Mouse (Mus musculus): Measurements from ENCODE around the gene Dusp27. TPM values are rescaled to one million over a fixed set of nuclear protein-coding genes. Genes with fewer than 3 reads are reported as not detected.

Dusp27 gene
- polyA plus RNA-seq, 1 experiment from 2014 or later: 4.7 TPM

DNA sequence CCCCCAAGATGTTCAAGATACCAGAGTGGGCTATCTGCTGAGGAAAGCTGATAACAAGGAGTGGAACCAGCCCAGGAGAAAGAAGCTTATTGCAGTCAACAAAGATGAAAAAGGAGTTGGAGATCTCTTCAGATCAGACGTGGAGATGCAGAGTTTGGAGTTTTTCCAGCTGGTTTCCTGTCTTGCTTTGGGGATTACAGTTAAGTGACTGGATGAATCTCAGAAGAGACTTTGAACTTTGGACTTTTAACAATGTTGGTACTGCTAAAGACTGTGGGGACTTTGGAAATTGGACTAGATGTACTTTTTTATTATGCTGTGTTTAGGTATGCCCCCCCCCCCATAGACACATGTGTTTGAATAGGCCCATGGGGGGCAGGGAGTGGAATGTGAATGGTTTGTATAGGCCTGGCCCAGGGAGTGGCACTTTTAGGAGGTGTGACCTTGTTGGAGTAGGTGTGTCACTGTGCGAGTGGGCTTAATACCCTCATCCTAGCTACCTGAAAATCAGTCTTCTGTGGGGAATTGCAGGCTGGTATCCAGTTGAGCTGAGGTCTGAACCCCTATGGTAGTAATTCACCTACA is 59.8 kb downstream of the Dusp27 start:
- Histone ChIP-seq H3K4me3 (ENCODE audit: low read depth, low read length) (no peak overlapping the region), H3K4me1 (ENCODE audit: control insufficient read depth, insufficient read depth, low read length) (no peaks in the 10 kb centered on the region), H3K36me3 (ENCODE audit: control insufficient read depth, insufficient read depth, low read length) (no peaks in the 10 kb centered on the region), H3K27me3 (ENCODE audit: control insufficient read depth, insufficient read depth, low read length) (no peaks in the 10 kb centered on the region), H3K27ac (ENCODE audit: low read depth, low read length) (no peak overlapping the region), H3K4me2 (ENCODE audit: low read depth) (no peak overlapping the region), H3K9ac (ENCODE audit: low read length) (no peak overlapping the region), H3K9me3 (ENCODE audit: control insufficient read depth, low read length) (no peaks in the 10 kb centered on the region)
- DNase-seq (ENCODE audit: low spot score): no peak
- 84% methylated on average over 2 of the region's 2 CpGs for WGBS
- no peak for ATAC-seq (ENCODE audit: insufficient read depth, low FRiP score, low TSS enrichment)

DNA sequence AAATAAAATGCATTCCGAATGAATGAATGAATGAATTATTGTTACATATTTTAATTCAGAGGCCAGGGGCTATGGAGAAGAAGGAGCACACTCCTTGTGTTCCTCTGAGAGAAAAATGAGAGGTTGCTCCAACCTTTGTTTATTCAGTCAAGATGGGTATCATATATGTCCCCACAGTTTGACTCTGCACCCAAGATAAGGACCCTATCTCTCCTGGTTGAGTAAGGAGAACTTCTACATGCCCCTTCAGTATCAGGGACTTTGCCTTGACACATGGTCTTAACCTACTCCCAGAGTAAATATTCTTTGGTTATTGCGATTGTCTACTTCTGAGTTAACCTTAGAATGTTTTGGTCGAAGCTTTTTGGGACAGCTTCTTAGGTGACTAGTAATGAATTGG is 63.9 kb downstream of the Dusp27 start:
- no peaks in the 10 kb centered on the region for H3K4me1 ChIP-seq (ENCODE audit: control insufficient read depth, insufficient read depth, low read length)
- no peak overlapping the region for H3K4me2 ChIP-seq (ENCODE audit: low read depth)
- WGBS: 93% methylated on average over 3 of the region's 3 CpGs
- H3K27me3 ChIP-seq (ENCODE audit: control insufficient read depth, insufficient read depth, low read length): no peaks in the 10 kb centered on the region
- H3K27ac ChIP-seq (ENCODE audit: low read depth, low read length): no peak overlapping the region
- no peak overlapping the region for H3K9ac ChIP-seq (ENCODE audit: low read length)
- H3K36me3 ChIP-seq (ENCODE audit: control insufficient read depth, insufficient read depth, low read length): no peaks in the 10 kb centered on the region
- no peak overlapping the region for H3K4me3 ChIP-seq (ENCODE audit: low read depth, low read length)
- DNase-seq (ENCODE audit: low spot score): no peak
- H3K9me3 ChIP-seq (ENCODE audit: control insufficient read depth, low read length): no peaks in the 10 kb centered on the region
- no peak for ATAC-seq (ENCODE audit: insufficient read depth, low FRiP score, low TSS enrichment)

DNA sequence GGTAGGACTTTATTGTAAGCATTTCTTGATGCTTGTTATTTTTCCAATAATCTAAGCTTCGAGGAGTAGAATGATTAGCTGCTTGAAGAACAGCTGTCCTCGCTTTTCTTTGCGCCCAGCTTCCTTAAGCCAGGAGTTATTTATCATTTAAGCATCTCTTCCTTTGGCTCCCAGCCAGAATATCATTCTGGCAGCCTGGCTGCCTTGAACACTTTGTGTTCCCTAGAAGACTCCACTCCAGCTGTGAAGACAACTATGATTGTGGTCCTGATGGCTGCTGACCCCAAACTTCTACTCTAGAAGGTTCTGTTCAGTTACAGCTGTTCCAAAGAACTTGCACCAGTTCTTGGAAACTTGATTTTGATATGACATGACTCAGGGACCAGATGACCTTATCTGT is 66.2 kb downstream of the Dusp27 start:
- DNase-seq (ENCODE audit: low spot score) (no peak), ATAC-seq (ENCODE audit: insufficient read depth, low FRiP score, low TSS enrichment) (no peak)
- no peaks in the 10 kb centered on the region for H3K36me3 ChIP-seq (ENCODE audit: control insufficient read depth, insufficient read depth, low read length)
- no peaks in the 10 kb centered on the region for H3K9me3 ChIP-seq (ENCODE audit: control insufficient read depth, low read length)
- H3K4me3 ChIP-seq (ENCODE audit: low read depth, low read length): no peak overlapping the region
- no peak overlapping the region for H3K9ac ChIP-seq (ENCODE audit: low read length)
- no peaks in the 10 kb centered on the region for H3K4me1 ChIP-seq (ENCODE audit: control insufficient read depth, insufficient read depth, low read length)
- no peak overlapping the region for H3K27ac ChIP-seq (ENCODE audit: low read depth, low read length)
- no peaks in the 10 kb centered on the region for H3K27me3 ChIP-seq (ENCODE audit: control insufficient read depth, insufficient read depth, low read length)
- no peak overlapping the region for H3K4me2 ChIP-seq (ENCODE audit: low read depth)
- whole genome bisulfite sequencing: 64% methylated on average over 3 of the region's 3 CpGs

DNA sequence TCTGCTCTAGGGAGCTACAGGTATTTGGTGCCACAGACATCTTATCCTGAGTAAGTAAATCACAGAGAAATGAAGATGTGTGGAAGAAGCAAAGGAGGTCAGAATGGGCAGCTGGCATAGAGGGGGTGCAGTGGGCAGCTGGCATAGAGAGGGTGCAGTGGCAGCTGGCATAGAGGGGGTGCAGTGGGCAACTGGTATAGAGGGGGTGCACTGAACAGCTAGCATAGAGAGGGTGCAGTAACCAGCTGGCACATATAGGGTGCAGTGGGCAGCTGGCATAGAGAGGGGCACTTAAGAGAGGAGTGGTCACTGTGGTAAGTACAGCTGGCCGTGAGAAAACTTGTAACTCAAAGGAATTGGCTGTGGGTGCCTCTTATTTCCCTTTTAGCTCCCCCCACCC is 67.3 kb downstream of the Dusp27 start:
- no peaks in the 10 kb centered on the region for H3K36me3 ChIP-seq (ENCODE audit: control insufficient read depth, insufficient read depth, low read length)
- no peaks in the 10 kb centered on the region for H3K9me3 ChIP-seq (ENCODE audit: control insufficient read depth, low read length)
- no peaks in the 10 kb centered on the region for H3K27me3 ChIP-seq (ENCODE audit: control insufficient read depth, insufficient read depth, low read length)
- no peak overlapping the region for H3K4me2 ChIP-seq (ENCODE audit: low read depth)
- no peak for ATAC-seq (ENCODE audit: insufficient read depth, low FRiP score, low TSS enrichment)
- 71% methylated on average over 1 of the region's 1 CpGs for WGBS
- no peak overlapping the region for H3K27ac ChIP-seq (ENCODE audit: low read depth, low read length)
- H3K4me1 ChIP-seq (ENCODE audit: control insufficient read depth, insufficient read depth, low read length): no peaks in the 10 kb centered on the region
- no peak overlapping the region for H3K4me3 ChIP-seq (ENCODE audit: low read depth, low read length)
- no peak overlapping the region for H3K9ac ChIP-seq (ENCODE audit: low read length)
- DNase-seq (ENCODE audit: low spot score): no peak

DNA sequence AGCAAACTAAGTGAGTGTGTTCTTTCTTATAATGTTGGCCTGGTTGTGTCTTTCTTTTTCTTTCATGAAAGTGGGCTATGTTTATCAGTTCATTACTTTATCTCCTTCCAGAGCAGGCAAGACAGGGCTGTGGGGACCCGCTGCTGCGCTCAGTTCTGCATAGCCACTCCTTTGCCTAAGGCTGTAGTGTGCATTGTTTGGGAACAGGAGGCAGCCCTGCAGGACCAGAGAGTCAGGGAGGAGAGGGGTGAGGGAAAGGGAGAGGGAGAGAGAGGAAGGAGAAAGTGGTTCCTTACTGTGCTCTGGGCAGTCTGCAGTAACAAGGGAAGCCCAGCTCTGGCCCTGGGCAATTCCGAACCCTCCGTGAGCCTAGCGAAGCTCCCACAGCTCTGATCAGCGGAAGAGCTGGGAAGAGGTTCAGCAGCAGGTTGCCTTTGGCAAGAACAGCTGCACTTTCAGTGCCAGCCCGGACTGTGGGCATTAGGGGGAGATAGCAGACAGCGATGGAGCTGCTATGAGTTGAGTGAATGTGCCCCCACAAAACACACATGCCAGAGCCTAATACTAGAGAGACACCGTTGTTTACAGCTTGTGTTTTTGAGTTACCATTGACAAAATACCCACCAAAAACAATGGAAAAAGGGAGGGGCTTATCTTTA is 71.5 kb downstream of the Dusp27 start:
- H3K36me3 ChIP-seq (ENCODE audit: control insufficient read depth, insufficient read depth, low read length): no peaks in the 10 kb centered on the region
- no peaks in the 10 kb centered on the region for H3K27me3 ChIP-seq (ENCODE audit: control insufficient read depth, insufficient read depth, low read length)
- H3K4me2 ChIP-seq (ENCODE audit: low read depth): no peak overlapping the region
- no peak overlapping the region for H3K27ac ChIP-seq (ENCODE audit: low read depth, low read length)
- no peaks in the 10 kb centered on the region for H3K9me3 ChIP-seq (ENCODE audit: control insufficient read depth, low read length)
- DNase-seq (ENCODE audit: low spot score): no peak
- 31% methylated on average over 9 of the region's 9 CpGs for WGBS
- ATAC-seq (ENCODE audit: insufficient read depth, low FRiP score, low TSS enrichment): no peak
- no peak overlapping the region for H3K4me3 ChIP-seq (ENCODE audit: low read depth, low read length)
- 0 out of 2 replicates have a peak, but pooled peaks cover 6% of the 10 kb centered on the region for H3K4me1 ChIP-seq (ENCODE audit: control insufficient read depth, insufficient read depth, low read length)
- 0 out of 2 replicates have a peak overlapping the region, but pooled peaks have one; percentile 1 for H3K9ac ChIP-seq (ENCODE audit: low read length)

DNA sequence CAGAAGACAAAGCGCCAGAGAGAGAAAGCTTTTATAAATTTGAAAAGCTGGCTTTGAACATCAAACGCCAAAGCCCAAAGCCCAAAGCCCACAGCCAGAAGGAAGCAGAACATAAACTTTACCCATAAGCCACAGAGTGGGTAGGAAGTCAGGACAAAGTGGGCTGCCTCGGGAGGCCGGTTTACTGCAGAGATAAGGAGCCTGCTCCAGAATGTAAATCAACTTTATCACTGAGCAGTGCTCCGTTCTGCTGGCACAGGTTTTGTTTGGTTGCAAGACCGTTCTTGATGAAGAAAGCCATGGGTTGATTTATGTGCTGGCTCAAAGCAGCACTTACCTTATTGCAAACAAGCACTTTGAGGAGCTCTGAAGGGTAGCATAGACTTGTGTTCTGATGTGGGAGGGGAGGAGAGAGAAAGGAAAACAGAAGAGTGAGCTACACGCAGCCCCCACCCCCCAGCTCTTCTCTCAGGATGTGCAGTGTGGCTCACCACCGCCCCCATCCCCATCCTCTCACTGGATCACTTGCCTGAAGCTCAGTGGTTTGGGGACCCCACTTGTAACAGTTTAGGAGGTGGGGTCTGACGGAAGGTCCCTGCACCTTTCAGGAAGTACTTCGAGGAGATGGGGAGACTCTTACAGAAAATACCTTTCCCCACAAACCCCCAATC is 74.3 kb downstream of the Dusp27 start:
- WGBS: 36% methylated on average over 10 of the region's 10 CpGs
- ATAC-seq (ENCODE audit: insufficient read depth, low FRiP score, low TSS enrichment): 0 out of 2 replicates have a peak, but pooled peaks have one; percentile 23
- Histone ChIP-seq H3K9ac (ENCODE audit: low read length) (peak overlapping the region; percentile 12; the same call in 1 of the 2 replicates), H3K27me3 (ENCODE audit: control insufficient read depth, insufficient read depth, low read length) (no peaks in the 10 kb centered on the region), H3K27ac (ENCODE audit: low read depth, low read length) (no peak overlapping the region), H3K4me3 (ENCODE audit: low read depth, low read length) (no peak overlapping the region), H3K4me1 (ENCODE audit: control insufficient read depth, insufficient read depth, low read length) (peaks cover 13% of the 10 kb centered on the region; the same call in 1 of the 2 replicates), H3K4me2 (ENCODE audit: low read depth) (no peak overlapping the region), H3K9me3 (ENCODE audit: control insufficient read depth, low read length) (no peaks in the 10 kb centered on the region), H3K36me3 (ENCODE audit: control insufficient read depth, insufficient read depth, low read length) (no peaks in the 10 kb centered on the region)
- no peak for DNase-seq (ENCODE audit: low spot score)

DNA sequence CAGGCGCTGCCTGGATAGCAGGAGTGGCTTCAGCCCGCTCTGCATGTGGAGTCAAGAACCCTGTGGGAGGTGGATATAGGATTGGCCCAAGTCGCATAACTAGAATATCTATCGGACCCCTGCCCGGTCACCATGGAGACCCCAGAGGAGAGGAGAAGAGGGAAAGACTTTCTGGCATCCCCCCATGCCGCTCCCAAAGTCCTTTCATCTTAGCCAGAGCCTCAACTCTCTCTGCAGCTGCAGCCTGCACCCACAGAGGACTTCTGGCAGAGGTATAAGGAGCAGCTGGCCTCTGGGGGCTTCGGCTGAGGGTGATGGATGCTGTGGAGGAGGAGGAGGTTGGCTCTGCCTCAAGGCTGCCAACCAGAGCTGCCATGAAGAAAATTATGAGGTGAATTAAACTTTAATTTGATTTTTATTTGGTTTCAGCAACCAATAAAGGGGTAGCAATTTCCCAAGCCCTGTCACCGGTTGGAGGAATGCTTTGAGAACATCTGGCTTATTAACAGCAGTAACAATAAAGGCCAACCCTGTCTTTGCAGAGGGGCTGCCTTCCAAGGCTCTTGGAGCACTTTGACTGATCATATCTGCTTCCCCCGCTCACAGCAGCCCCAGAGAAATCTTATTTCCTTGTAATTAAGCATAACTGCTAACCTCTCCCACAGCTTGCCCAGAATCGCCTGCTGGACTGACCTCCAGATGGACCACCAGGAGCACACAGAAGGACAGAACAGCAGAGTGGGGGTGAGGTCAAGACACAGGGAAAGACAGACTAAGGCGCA is 78.5 kb downstream of the Dusp27 start:
- Histone ChIP-seq H3K36me3 (ENCODE audit: control insufficient read depth, insufficient read depth, low read length) (no peaks in the 10 kb centered on the region), H3K27ac (ENCODE audit: low read depth, low read length) (no peak overlapping the region; the same call in 1 of the 2 replicates), H3K9me3 (ENCODE audit: control insufficient read depth, low read length) (no peaks in the 10 kb centered on the region), H3K4me3 (ENCODE audit: low read depth, low read length) (no peak overlapping the region), H3K27me3 (ENCODE audit: control insufficient read depth, insufficient read depth, low read length) (no peaks in the 10 kb centered on the region), H3K9ac (ENCODE audit: low read length) (no peak overlapping the region), H3K4me1 (ENCODE audit: control insufficient read depth, insufficient read depth, low read length) (peaks cover 24% of the 10 kb centered on the region), H3K4me2 (ENCODE audit: low read depth) (peak overlapping the region; percentile 51)
- peak; percentile 76 for DNase-seq (ENCODE audit: low spot score)
- WGBS: 6% methylated on average over 11 of the region's 11 CpGs
- ATAC-seq (ENCODE audit: insufficient read depth, low FRiP score, low TSS enrichment): peak; percentile 60

DNA sequence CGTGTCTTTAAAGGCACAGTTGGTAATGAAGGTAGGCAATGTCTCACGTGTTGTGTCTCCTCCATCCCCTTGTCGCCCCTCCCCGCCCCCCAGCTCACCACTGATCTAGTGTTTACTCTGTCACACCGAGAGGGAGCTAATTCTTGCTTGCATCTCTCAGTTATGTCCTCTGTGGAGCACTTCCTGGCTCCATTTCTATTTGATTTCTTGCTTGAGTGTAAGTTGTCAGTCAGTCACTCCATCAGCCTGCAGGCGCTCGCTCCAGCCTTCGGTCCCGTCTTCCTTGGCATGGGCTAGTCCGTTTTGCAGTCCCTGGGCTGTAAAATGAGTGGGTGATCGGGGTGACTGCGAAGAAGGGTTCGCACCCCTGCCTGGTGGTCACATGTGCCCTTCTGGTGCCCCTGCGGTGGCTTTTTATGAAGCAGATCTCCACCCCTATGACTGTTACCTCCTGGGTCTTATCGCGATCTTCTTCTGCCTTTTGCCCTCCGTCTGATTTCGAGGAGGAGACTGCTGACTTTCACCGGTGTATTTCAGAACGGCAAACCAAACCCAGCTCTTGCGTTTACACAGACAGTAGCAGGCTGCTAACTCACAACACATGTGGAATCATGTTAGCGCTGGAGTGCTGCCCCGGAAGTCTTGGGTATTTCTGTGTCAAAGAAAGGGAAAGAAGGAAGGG is 79.4 kb downstream of the Dusp27 start:
- Histone ChIP-seq H3K27ac (ENCODE audit: low read depth, low read length) (peak overlapping the region; percentile 11; the same call in 1 of the 2 replicates), H3K36me3 (ENCODE audit: control insufficient read depth, insufficient read depth, low read length) (no peaks in the 10 kb centered on the region), H3K27me3 (ENCODE audit: control insufficient read depth, insufficient read depth, low read length) (no peaks in the 10 kb centered on the region), H3K4me2 (ENCODE audit: low read depth) (peak overlapping the region; percentile 51), H3K4me1 (ENCODE audit: control insufficient read depth, insufficient read depth, low read length) (peaks cover 20% of the 10 kb centered on the region), H3K9me3 (ENCODE audit: control insufficient read depth, low read length) (no peaks in the 10 kb centered on the region), H3K9ac (ENCODE audit: low read length) (no peak overlapping the region), H3K4me3 (ENCODE audit: low read depth, low read length) (peak overlapping the region; percentile 28)
- DNase-seq (ENCODE audit: low spot score) (peak; percentile 42), ATAC-seq (ENCODE audit: insufficient read depth, low FRiP score, low TSS enrichment) (no peak)
- WGBS: under 1% methylated on average over 23 of the region's 23 CpGs
